Mouse (Mus musculus) testis, adult 2 months (tissue): ENCODE data around the gene Car11.

Experiments
- CTCF ChIP-seq: fragments of 200-500 bp; IDR thresholded peaks from 2 replicates; pipeline ENCODE4 v1.5.1; 2012; ENCODE audit warnings: low read depth, mild to moderate bottlenecking, inconsistent platforms, low read length, moderate library complexity; ENCODE audit not compliant: control insufficient read depth, insufficient read depth, insufficient replicate concordance
- POLR2A ChIP-seq: fragments of 200-500 bp; IDR thresholded peaks from 2 replicates; pipeline ENCODE4 v1.6.1; 2012; ENCODE audit warnings: low read depth, mild to moderate bottlenecking, inconsistent platforms, low read length, moderate library complexity; ENCODE audit not compliant: control insufficient read depth

DNA sequence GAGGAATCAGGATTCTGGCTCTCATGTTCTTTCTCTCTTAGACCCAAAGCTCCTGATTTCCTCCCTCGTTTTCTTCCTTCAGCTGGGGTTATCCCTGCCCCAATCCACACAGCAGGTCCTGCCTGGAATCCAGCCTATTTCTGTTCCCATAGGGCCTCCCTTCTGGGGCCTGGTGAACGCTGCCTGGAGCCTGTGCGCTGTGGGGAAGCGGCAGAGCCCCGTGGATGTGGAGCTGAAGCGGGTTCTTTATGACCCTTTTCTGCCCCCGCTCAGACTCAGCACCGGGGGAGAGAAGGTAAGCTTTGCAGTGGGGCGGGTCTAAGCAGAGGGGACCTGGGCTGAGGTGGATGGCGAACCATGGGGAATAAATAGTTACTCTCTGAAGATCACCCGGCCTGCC is 1.4 kb downstream of the Car11 start:
- TF ChIP-seq CTCF (no peak), POLR2A (no peak)
